Mouse (Mus musculus): Measurements from ENCODE around the gene Fxn.

DNA sequence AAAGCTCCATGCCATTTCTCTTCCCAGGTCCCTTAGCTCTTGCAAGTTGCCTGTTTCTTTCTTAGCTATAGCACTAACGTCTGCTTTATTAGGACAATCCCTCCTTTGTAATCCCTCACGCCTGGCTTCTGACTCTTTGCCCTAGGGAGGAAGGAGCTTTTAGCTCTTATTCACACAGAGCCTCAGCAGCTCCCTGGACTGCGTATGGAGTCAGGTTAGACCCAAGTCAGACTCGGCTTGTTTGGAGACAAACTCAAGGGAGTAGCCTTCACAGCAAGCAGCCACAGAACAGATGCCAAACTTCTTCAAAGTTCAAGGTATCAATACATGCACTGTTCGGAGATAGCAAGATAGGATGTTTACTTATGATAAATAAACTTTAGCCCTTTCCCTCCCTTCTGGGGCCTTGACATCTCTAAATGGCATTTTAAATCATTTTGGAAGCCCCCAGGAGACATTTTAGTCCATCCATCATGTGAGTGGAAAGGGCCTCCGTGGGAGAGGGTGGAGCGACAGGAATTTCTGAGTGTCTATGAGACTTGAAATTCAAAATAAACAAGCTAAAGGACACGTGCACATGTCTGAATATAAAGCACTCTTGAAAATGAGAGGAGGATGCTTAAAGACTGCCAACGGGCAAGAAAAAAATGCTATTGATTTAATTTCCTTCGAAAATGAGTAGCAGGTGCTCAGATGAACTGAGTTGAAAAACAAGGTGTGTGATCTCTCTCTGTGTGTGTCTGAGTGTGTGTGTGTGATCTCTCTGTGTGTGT, 43.6 kb upstream of the Fxn start:
- TF ChIP-seq USF1 (IDR thresholded peaks at IDR 0.05; ENCODE audit: low read depth), result no peak
- no peak for TF ChIP-seq MAX (IDR thresholded peaks at IDR 0.05; ENCODE audit: low read depth)
- TF ChIP-seq POLR2A (IDR thresholded peaks at IDR 0.05; ENCODE audit: insufficient read length, low read depth), result no peak
- no peak for TF ChIP-seq SRF (IDR thresholded peaks at IDR 0.05; ENCODE audit: control insufficient read depth, insufficient read length, low read depth)
- no peak for TF ChIP-seq POLR2AphosphoS2 (IDR thresholded peaks at IDR 0.05; ENCODE audit: insufficient read length, low read depth)
- TF ChIP-seq TCF12 (IDR thresholded peaks at IDR 0.05; ENCODE audit: insufficient read depth, poor library complexity, severe bottlenecking), result no peak
- TF ChIP-seq E2F4 (IDR thresholded peaks at IDR 0.05; ENCODE audit: insufficient read depth), result no peak
- no peak for TF ChIP-seq REST (IDR thresholded peaks at IDR 0.05; ENCODE audit: insufficient read depth, insufficient read length)
- no peak for TF ChIP-seq MYOD1 (IDR thresholded peaks at IDR 0.05; ENCODE audit: control insufficient read depth in 1 of 3, insufficient read length in 2 of 3, low read depth in 2 of 3)
